Mouse (Mus musculus) forebrain, postnatal 0 days (tissue): ENCODE measurements around the gene Tcirg1. TPM values are rescaled to one million over a fixed set of nuclear protein-coding genes. Genes with fewer than 3 reads are reported as not detected.

Source experiments
- ATAC-seq: fragments of 200-750 bp; cut with Nextera tagmentation; 2 replicates; pipeline ENCODE4 v1.8.0; 2017; ENCODE audit warnings: mild to moderate bottlenecking, moderate library complexity
- DNase-seq: peaks from one replicate; pipeline ENCODE4 v3.0.0-alpha.2; 2015
- H3K27ac ChIP-seq: fragments of 300-500 bp; sonication (generic); 2 replicates; pipeline ENCODE4 v1.5.1; 2014; ENCODE audit warnings: low read depth, mild to moderate bottlenecking, antibody characterized with exemption, low read length, moderate library complexity, mixed read lengths
- H3K27me3 ChIP-seq: fragments of 300-500 bp; sonication (generic); 2 replicates; pipeline ENCODE4 v1.6.1; 2014; ENCODE audit warnings: mild to moderate bottlenecking, low read length, mixed read lengths; ENCODE audit not compliant: insufficient read depth
- H3K36me3 ChIP-seq: fragments of 300-500 bp; sonication (generic); 2 replicates; pipeline ENCODE4 v1.6.1; 2014; ENCODE audit warnings: mild to moderate bottlenecking, moderate library complexity; ENCODE audit not compliant: insufficient read depth
- H3K4me1 ChIP-seq: fragments of 300-500 bp; sonication (generic); 2 replicates; pipeline ENCODE4 v1.6.1; 2014; ENCODE audit warnings: antibody characterized with exemption; ENCODE audit not compliant: insufficient read depth
- H3K4me2 ChIP-seq: fragments of 300-500 bp; sonication (generic); 2 replicates; pipeline ENCODE4 v1.6.1; 2014; ENCODE audit warnings: low read depth, mild to moderate bottlenecking, moderate library complexity
- H3K4me3 ChIP-seq: fragments of 300-500 bp; sonication (generic); 2 replicates; pipeline ENCODE4 v1.5.1; 2014; ENCODE audit warnings: low read depth, low read length, mixed read lengths
- H3K9ac ChIP-seq: fragments of 300-500 bp; sonication (generic); 2 replicates; pipeline ENCODE4 v1.6.1; 2014; ENCODE audit warnings: mild to moderate bottlenecking
- H3K9me3 ChIP-seq: fragments of 300-500 bp; sonication (generic); 2 replicates; pipeline ENCODE4 v1.6.1; 2016; ENCODE audit warnings: low read length
- CTCF ChIP-seq: sonication (generic); IDR thresholded peaks from 2 replicates; pipeline ENCODE4 v1.5.1; 2016; ENCODE audit warnings: antibody characterized with exemption, control low read depth, low read depth
- WGBS: fragments of 180-500 bp; shearing (Covaris S2); extraction: QIAGEN DNeasy Blood & Tissue Kit; methylation state at CpG from one replicate; pipeline ENCODE4 v1.1.7; 2014; 5-methylcytosine and 5-hydroxymethylcytosine counted together
- polyA plus RNA-seq: library from polyadenylated mRNA; unstranded; fragments of >200 nt; fragmentation: Nextera tagmentation; extraction: Ambion mirVana; gene quantifications from 2 replicates; pipeline ENCODE4 v1.2.1, GENCODE M21; 2015
- total RNA-seq: library from RNA; depleted of rRNA; stranded (reverse); fragments of >200 nt; gene quantifications from 2 replicates; pipeline ENCODE4 v1.2.3, GENCODE M21; 2014

Tcirg1 gene
- total and polyA plus RNA-seq, 2 experiments from 2014 or later, result 9.3 to 21.4 TPM

DNA sequence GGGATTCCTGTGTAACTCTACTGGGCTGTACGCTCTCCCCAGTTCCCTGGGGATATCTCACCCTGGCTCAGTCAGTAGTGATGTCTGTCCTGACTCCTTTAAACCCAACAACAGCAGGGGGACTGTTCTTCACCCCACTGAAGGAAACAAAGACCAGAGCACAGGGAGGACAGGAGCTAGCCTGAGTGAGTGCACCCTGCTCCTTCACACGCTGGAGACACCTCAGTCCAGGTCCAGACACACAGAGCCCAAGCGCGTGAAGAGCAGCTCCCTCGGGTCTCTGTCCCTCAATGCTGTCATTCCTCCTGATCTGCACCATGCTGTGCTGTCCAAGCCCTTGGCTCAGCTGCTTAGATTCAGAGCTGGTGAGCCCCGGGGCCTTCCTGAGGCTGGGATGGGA is 19.8 kb upstream of the Tcirg1 start:
- no peak overlapping the region for H3K9ac ChIP-seq
- no peak for ATAC-seq
- H3K27ac ChIP-seq, result no peak overlapping the region
- WGBS, result 63% methylated on average over 6 of the region's 6 CpGs
- peaks cover 10% of the 10 kb centered on the region; the same call in 1 of the 2 replicates for H3K4me1 ChIP-seq
- no peak overlapping the region for H3K4me3 ChIP-seq
- no peaks in the 10 kb centered on the region for H3K36me3 ChIP-seq
- H3K27me3 ChIP-seq, result no peaks in the 10 kb centered on the region
- no peaks in the 10 kb centered on the region for H3K9me3 ChIP-seq
- DNase-seq, result no peak
- no peak overlapping the region for H3K4me2 ChIP-seq
- TF ChIP-seq CTCF, result no peak

DNA sequence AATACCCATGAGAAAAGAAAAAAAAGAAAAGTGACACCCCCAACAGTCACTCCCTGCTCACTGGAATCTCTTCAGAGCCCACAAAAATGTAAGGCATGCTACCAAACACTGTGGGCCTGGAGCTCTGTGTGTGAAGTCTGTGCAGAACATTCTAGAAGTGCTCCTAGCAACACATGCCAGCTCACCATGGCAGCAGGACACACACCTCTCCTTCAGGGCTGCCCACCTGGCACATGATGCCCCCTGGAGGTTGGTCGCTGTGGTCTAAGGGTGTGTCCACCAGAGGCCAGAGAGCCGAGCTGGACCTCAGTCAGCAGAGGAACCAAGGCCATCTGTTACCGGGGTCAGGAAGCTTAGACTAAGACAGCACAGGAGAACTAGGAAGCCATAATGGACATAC is 19.3 kb upstream of the Tcirg1 start:
- 67% methylated on average over 3 of the region's 3 CpGs for WGBS
- H3K4me3 ChIP-seq, result no peak overlapping the region

DNA sequence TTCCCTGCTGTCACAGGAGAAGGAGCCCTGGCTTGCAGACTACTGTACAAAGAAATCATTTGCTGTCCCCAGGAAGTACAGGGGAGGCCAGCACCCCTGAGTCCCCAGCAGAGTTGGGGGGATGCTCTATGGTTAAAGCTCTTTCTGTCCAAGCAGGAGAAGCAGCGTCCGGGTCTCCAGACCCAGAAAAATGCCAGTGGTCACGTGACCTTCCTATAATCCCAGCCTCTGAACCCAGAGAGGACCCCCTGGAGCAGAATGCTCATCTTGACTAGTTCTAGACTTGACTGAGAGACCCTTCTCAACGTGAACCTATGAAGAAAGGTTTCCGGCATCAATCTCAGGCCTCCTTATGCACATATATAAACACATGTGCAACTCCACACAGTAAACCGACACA is 18.9 kb upstream of the Tcirg1 start:
- ATAC-seq (no peak), DNase-seq (no peak)
- Histone ChIP-seq H3K4me2 (no peak overlapping the region), H3K27ac (no peak overlapping the region), H3K9me3 (no peaks in the 10 kb centered on the region), H3K4me1 (peaks cover 10% of the 10 kb centered on the region; the same call in 1 of the 2 replicates), H3K27me3 (no peaks in the 10 kb centered on the region), H3K36me3 (no peaks in the 10 kb centered on the region), H3K9ac (no peak overlapping the region), H3K4me3 (no peak overlapping the region)
- WGBS, result 74% methylated on average over 6 of the region's 6 CpGs
- no peak for TF ChIP-seq CTCF

More for the DNA sequence above, 19.3 kb upstream of the Tcirg1 start:
- ATAC-seq (no peak), DNase-seq (no peak)
- H3K36me3 ChIP-seq, result no peaks in the 10 kb centered on the region
- no peaks in the 10 kb centered on the region for H3K27me3 ChIP-seq
- no peak for TF ChIP-seq CTCF
- no peak overlapping the region for H3K9ac ChIP-seq
- H3K4me2 ChIP-seq, result no peak overlapping the region
- H3K4me1 ChIP-seq, result peaks cover 10% of the 10 kb centered on the region; the same call in 1 of the 2 replicates
- no peaks in the 10 kb centered on the region for H3K9me3 ChIP-seq
- no peak overlapping the region for H3K27ac ChIP-seq

DNA sequence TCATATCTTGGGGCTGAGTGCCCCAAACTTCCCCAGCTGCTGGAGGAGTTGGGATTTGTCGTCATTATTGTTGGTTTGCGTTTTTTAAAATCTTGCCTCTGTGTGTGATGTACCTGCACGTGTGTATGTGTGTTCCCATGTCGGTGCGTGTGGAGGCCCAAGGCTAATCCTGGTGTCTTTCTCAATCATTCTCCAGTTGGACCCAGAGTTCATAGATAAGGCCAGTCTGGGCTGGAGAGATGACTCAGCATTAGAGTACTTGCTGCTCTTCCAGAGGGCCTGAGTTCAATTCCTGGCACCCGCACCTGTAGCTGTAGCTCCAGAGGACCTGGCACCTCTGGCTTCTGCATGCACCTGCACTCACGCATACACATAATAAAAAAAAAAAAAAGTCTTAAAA is 17.9 kb upstream of the Tcirg1 start:
- no peaks in the 10 kb centered on the region for H3K36me3 ChIP-seq
- no peaks in the 10 kb centered on the region for H3K27me3 ChIP-seq
- H3K9me3 ChIP-seq, result no peaks in the 10 kb centered on the region
- peaks cover 4% of the 10 kb centered on the region; the same call in 1 of the 2 replicates for H3K4me1 ChIP-seq
- H3K4me3 ChIP-seq, result no peak overlapping the region
- 95% methylated on average over 7 of the region's 7 CpGs for WGBS
- H3K9ac ChIP-seq, result no peak overlapping the region
- ATAC-seq (no peak), DNase-seq (no peak)
- no peak overlapping the region for H3K4me2 ChIP-seq
- TF ChIP-seq CTCF, result no peak
- no peak overlapping the region for H3K27ac ChIP-seq

DNA sequence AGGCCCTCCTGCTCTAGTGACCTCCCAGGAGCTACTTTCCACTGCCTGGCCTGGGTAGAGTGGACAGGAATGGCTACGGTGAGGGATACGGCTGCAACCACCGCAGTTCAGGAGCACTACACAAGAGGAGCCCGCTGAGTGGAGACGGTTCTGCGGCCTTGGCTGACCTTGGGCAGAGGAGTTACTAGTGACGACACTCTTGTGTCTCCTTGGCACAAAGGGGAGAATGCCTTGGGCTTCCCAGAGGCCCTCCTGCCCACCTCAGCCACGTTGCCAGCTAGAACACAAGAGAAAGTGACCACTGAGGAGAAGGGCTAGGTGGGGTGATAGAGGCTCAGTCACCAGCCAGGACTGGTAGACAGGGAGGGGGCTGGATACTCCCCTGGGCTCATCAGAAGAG is 17.3 kb upstream of the Tcirg1 start:
- H3K9me3 ChIP-seq, result no peaks in the 10 kb centered on the region
- H3K36me3 ChIP-seq, result no peaks in the 10 kb centered on the region
- no peak overlapping the region for H3K4me3 ChIP-seq
- H3K4me2 ChIP-seq, result no peak overlapping the region
- no peak overlapping the region for H3K9ac ChIP-seq
- no peaks in the 10 kb centered on the region for H3K4me1 ChIP-seq
- H3K27ac ChIP-seq, result no peak overlapping the region; the same call in 1 of the 2 replicates
- ATAC-seq (no peak), DNase-seq (no peak)
- no peaks in the 10 kb centered on the region for H3K27me3 ChIP-seq
- WGBS, result 84% methylated on average over 8 of the region's 8 CpGs
- no peak for TF ChIP-seq CTCF

DNA sequence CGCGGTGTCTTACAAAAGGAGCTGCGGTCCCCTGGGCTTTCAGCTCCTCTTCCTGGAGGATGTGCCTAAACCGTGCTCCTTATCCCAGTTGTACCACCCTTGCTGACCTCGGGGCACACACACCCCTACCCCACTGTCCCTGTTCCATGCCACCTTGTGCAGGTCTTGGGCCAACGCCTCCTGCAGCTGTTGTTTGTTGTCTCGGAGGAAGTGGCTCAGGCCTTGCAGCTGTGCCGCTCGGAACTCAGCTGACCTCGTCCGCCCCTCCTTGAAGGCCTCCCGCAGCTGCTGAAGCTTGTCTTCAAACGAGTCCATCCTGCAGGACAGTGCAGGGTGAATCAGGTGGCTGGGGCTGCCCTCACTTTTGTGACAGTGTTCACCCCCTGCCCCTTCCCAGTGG is 16.7 kb upstream of the Tcirg1 start:
- H3K36me3 ChIP-seq, result no peaks in the 10 kb centered on the region
- ATAC-seq (no peak), DNase-seq (no peak)
- H3K27ac ChIP-seq, result no peak overlapping the region
- no peak for TF ChIP-seq CTCF
- 64% methylated on average over 13 of the region's 13 CpGs for WGBS
- no peaks in the 10 kb centered on the region for H3K27me3 ChIP-seq
- H3K4me1 ChIP-seq, result no peaks in the 10 kb centered on the region
- no peaks in the 10 kb centered on the region for H3K9me3 ChIP-seq
- no peak overlapping the region for H3K4me3 ChIP-seq
- no peak overlapping the region for H3K9ac ChIP-seq
- no peak overlapping the region for H3K4me2 ChIP-seq

DNA sequence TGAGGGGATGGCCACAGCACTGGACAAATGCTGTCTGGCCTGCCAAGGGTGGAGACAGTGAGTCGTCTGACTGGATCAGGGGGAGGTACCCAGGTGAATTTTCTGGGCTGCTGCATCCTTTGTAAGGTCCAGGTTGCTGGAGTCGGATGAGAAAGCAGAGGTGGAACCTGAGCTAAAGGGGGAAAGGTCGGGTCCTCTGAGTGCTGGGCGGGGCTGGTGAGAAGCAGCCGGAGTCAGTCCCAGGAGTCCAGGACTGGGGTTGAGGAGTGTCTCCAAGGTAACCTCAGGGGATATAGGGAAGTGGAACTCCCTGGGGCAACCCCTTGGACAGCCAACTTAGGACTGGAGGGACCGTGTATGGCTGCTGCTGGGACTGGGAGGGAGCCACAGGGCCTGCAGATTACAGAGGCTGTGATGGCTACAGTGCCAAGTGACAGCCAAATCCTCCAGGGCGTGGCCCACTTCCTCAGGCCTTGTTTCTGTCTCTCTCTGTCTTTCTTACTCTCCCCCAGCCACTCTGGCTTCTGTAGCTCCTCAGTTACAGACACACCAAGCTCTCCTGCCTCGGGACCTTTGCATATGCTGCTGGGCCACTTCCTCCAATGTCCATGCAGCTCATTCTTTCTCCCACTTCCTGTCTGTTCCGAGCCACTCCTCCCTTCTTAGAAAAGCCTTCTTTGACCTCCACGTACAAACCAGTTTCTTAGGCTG is 15.9 kb upstream of the Tcirg1 start:
- Histone ChIP-seq H3K4me3 (no peak overlapping the region), H3K9me3 (no peaks in the 10 kb centered on the region), H3K4me2 (no peak overlapping the region), H3K27ac (no peak overlapping the region), H3K9ac (no peak overlapping the region), H3K27me3 (no peaks in the 10 kb centered on the region), H3K4me1 (no peaks in the 10 kb centered on the region), H3K36me3 (no peaks in the 10 kb centered on the region)
- no peak for DNase-seq
- no peak for TF ChIP-seq CTCF
- ATAC-seq, result no peak
- WGBS, result 48% methylated on average over 10 of the region's 10 CpGs
